Mouse (Mus musculus): Measurements from ENCODE around the gene Morn5.

DNA sequence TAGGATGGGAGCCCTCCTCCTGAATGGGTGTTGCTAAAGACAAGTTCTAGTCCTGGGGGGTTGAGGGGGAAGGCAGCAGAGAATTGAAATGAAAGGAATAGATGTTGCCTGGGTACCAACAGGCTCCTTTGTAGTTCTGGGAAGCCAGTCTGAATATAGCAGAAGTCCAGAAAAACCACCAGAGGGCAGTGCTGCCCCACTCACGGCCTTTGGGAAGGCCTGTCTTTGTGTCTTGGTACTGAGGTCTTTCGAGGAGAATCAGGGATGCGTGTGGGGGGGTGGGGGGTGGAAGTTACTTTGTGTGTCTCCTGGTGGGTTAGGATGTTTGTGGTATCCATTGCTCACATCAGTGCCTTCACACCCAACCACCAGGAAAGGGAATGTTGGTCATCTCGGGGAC, 39.9 kb upstream of the Morn5 start:
- peak; percentile 83 for TF ChIP-seq CTCF (IDR thresholded peaks at IDR 0.05; ENCODE audit: borderline replicate concordance, insufficient read depth, low read depth, low read length)
- no peak for TF ChIP-seq POLR2A (IDR thresholded peaks at IDR 0.05; ENCODE audit: borderline replicate concordance, insufficient read depth, low read length)
